Mouse (Mus musculus) C2C12 (cell line): ENCODE measurements around the gene Gpx1. TPM values are rescaled to one million over a fixed set of nuclear protein-coding genes. Genes with fewer than 3 reads are reported as not detected.

ENCODE experiments used
- H3K27me3 ChIP-seq: one replicate; pipeline ENCODE4 v1.6.1; 2011; ENCODE audit not compliant: control insufficient read depth, insufficient read depth, insufficient read length
- H3K36me3 ChIP-seq: one replicate; pipeline ENCODE4 v1.6.1; 2011; ENCODE audit not compliant: control insufficient read depth, insufficient read depth
- H3K4me3 ChIP-seq: one replicate; pipeline ENCODE4 v1.5.1; 2011; ENCODE audit warnings: mild to moderate bottlenecking, control low read depth; ENCODE audit not compliant: poor library complexity, insufficient read depth, severe bottlenecking
- H3K79me2 ChIP-seq: one replicate; pipeline ENCODE4 v1.6.1; 2011; ENCODE audit not compliant: control insufficient read depth, insufficient read depth
- H3K79me3 ChIP-seq: one replicate; pipeline ENCODE4 v1.6.1; 2011; ENCODE audit warnings: low read depth, control low read depth
- H3ac ChIP-seq: one replicate; pipeline ENCODE3; 2011; ENCODE audit warnings: low read depth; ENCODE audit not compliant: control insufficient read depth, insufficient read length
- CEBPB ChIP-seq: IDR thresholded peaks from one replicate; pipeline ENCODE4 v1.6.1; 2011; ENCODE audit warnings: low read depth, mild to moderate bottlenecking, control low read depth, moderate library complexity
- CTCF ChIP-seq: IDR thresholded peaks from one replicate; pipeline ENCODE4 v1.5.1; 2011; ENCODE audit not compliant: control insufficient read depth, insufficient read depth, insufficient read length
- FOSL1 ChIP-seq: IDR thresholded peaks from one replicate; pipeline ENCODE4 v1.8.0; 2011; ENCODE audit warnings: mild to moderate bottlenecking, low read length; ENCODE audit not compliant: poor library complexity, insufficient read depth, severe bottlenecking
- MAX ChIP-seq: IDR thresholded peaks from one replicate; pipeline ENCODE4 v1.6.1; 2011; ENCODE audit warnings: mild to moderate bottlenecking, control low read depth
- MYOD1 ChIP-seq: IDR thresholded peaks from one replicate; pipeline ENCODE4 v1.6.1; 2011; ENCODE audit warnings: low read depth; ENCODE audit not compliant: control insufficient read depth, insufficient read length
- MYOG ChIP-seq: IDR thresholded peaks from one replicate; pipeline ENCODE4 v1.6.1; 2011; ENCODE audit not compliant: control insufficient read depth, insufficient read length; ENCODE audit errors: extremely low read depth
- USF1 ChIP-seq: IDR thresholded peaks from one replicate; pipeline ENCODE4 v1.6.1; 2011; ENCODE audit warnings: low read depth, mild to moderate bottlenecking, control low read depth, moderate library complexity
- polyA plus RNA-seq: library from polyadenylated mRNA; unstranded; fragments of >200 nt; fragmentation: generic; extraction: Trizol; gene quantifications from one replicate; pipeline ENCODE4 v1.2.1, GENCODE M21; 2012; ENCODE audit warnings: missing spikeins

Gene Gpx1
- polyA plus RNA-seq, 1 experiment: 667 TPM

DNA sequence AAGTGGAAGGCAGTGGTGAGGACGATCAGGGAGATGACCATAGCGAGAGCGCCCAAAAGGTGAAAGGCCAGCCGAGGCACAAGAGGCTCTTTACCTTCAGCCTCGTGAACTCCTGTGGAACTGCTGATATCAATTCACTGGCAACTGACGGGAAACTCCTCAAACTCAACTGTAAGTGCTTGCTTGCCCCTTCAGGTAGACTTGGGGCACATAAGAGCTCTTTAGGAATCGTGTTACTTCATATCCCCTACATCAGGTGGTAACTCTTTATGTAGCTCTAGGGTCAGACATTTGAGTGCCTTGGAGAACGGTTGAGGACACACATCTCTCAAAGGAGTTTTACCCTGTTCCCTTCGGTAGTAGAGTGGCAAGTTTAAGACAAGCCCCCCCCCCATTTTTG is 42.7 kb downstream of the Gpx1 start:
- Histone ChIP-seq H3K4me3 (no peak overlapping the region), H3ac (no peak overlapping the region), H3K36me3 (peaks cover 68% of the 10 kb centered on the region), H3K79me2 (no peaks in the 10 kb centered on the region), H3K27me3 (no peaks in the 10 kb centered on the region), H3K79me3 (no peaks in the 10 kb centered on the region)
- TF ChIP-seq FOSL1 (no peak), USF1 (no peak), MYOD1 (no peak), MYOG (no peak), CEBPB (no peak), MAX (no peak), CTCF (no peak)

DNA sequence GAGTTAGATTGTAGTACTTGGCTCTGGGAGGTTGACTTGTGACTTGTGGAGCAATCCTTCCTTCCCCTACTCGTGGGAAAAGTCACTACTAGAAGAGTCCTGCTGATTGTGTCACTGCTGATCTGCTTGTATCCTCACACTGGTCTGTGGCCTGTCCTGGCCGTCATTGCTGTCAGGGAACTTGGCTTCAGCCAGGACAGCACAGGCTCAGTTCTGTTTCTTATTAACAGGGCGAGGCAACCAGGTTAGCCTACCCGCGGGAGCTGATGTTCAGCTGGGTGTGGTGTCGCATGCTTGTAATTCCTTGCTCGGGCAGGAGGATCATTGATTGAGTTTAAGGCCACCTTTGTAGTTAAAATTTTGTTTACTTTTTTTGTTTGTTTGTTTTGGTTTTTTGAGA is 46.3 kb downstream of the Gpx1 start:
- H3K27me3 ChIP-seq: no peaks in the 10 kb centered on the region
- H3ac ChIP-seq: no peak overlapping the region
- no peaks in the 10 kb centered on the region for H3K79me2 ChIP-seq
- TF ChIP-seq CTCF (no peak), CEBPB (no peak), USF1 (no peak), MAX (no peak), MYOD1 (no peak), FOSL1 (no peak), MYOG (no peak)
- H3K4me3 ChIP-seq: no peak overlapping the region
- H3K79me3 ChIP-seq: no peaks in the 10 kb centered on the region
- H3K36me3 ChIP-seq: peaks cover 78% of the 10 kb centered on the region

DNA sequence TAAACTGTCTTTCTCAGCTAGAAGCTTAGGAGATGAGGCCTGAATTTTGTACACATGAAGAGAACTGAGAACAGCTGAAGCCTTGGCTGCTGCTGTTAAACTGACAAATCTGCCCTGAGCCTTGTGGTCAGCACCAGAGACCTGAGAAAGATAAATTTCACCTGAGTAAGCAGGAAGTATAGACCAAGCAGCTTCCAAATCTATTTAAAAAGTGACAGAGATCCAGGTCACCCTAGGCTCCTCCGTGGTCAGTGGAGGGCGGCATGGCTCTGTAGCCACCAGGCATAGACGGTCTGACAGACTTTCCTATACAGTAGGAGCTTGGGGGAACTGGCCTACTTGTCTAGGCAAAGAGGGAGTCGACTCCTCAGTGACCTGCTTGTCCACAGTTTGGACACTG is 48.1 kb downstream of the Gpx1 start:
- H3ac ChIP-seq: no peak overlapping the region
- TF ChIP-seq MAX (no peak), MYOG (no peak), USF1 (no peak)
- peaks cover 67% of the 10 kb centered on the region for H3K36me3 ChIP-seq
- no peaks in the 10 kb centered on the region for H3K27me3 ChIP-seq
- H3K79me3 ChIP-seq: no peaks in the 10 kb centered on the region
- H3K4me3 ChIP-seq: no peak overlapping the region
- H3K79me2 ChIP-seq: no peaks in the 10 kb centered on the region

DNA sequence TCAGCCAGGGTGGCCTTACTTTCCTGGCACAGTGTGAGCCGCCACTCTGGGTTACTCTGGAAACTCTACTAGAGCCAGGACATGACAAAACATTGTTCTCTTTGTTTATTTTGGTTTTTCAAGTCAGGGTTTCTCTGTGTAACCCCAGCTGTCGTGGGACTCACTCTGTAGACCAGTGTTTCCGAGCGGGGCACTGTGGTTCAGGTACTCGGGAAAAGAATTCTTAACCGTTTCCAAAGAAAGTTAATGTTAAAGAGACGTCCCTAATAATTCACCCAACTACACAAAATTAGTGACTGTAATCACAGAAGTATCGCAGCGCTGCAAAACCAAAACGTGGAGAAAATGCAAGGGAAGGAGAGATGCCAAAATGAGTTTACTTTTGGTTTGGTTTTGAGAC is 49.9 kb downstream of the Gpx1 start:
- Histone ChIP-seq H3K27me3 (no peaks in the 10 kb centered on the region), H3K36me3 (peaks cover 66% of the 10 kb centered on the region), H3K79me2 (no peaks in the 10 kb centered on the region), H3ac (no peak overlapping the region), H3K79me3 (no peaks in the 10 kb centered on the region), H3K4me3 (no peak overlapping the region)
- TF ChIP-seq USF1 (no peak), MYOG (no peak), MYOD1 (no peak), FOSL1 (no peak), CEBPB (no peak), MAX (no peak), CTCF (no peak)

DNA sequence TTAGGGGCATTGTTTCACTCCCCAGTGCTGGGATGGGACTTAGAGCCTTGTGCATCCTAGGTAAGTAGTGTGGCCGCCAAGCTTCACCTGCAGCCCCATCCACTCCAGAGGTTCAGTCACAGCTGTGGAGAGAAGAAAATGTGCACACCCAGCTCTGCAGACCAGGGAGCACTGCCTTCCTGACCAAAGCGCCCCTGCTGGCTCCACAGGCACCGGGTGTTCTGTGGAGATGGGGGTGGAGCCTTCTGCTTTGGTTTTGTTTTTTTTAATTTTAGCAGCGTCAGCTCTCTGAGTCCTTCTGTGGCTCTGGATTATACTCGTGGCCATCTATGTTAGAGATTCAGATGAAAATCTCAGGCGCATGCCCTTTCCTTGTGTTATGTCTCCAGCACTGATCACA is 50.5 kb downstream of the Gpx1 start:
- peaks cover 61% of the 10 kb centered on the region for H3K36me3 ChIP-seq
- no peak overlapping the region for H3K4me3 ChIP-seq
- no peaks in the 10 kb centered on the region for H3K27me3 ChIP-seq
- H3K79me2 ChIP-seq: no peaks in the 10 kb centered on the region
- TF ChIP-seq MYOD1: no peak
- no peak for TF ChIP-seq USF1
- H3K79me3 ChIP-seq: no peaks in the 10 kb centered on the region
- no peak overlapping the region for H3ac ChIP-seq

Other genes starting within 250 kb of the Gpx1 start
- 49.1 TPM for gene Apeh, start 244.3 kb upstream of the Gpx1 start, polyA plus RNA-seq
- gene Bsn, start 148.5 kb upstream of the Gpx1 start, polyA plus RNA-seq: 0.85 TPM
- 42.3 TPM for gene Dag1, start 74.9 kb upstream of the Gpx1 start, polyA plus RNA-seq
- gene Nicn1, start 48.5 kb upstream of the Gpx1 start, polyA plus RNA-seq: 24.6 TPM
- gene Amt, start 42.0 kb upstream of the Gpx1 start, polyA plus RNA-seq: 0.71 TPM
- gene Rhoa, start 32.8 kb upstream of the Gpx1 start, polyA plus RNA-seq: 300 TPM
- 13.7 TPM for gene Tcta, start 32.7 kb upstream of the Gpx1 start, polyA plus RNA-seq
- 82.3 TPM for gene Usp4, start 8.9 kb downstream of the Gpx1 start, polyA plus RNA-seq
- 0.16 TPM for gene 1700102P08Rik, start 53.9 kb downstream of the Gpx1 start, polyA plus RNA-seq
- not detected for gene Ccdc36, start 89.6 kb downstream of the Gpx1 start, polyA plus RNA-seq
- gene BC048562, start 97.6 kb downstream of the Gpx1 start, polyA plus RNA-seq: not detected
- gene Ccdc71, start 121.6 kb downstream of the Gpx1 start, polyA plus RNA-seq: 35.2 TPM
- 1.4 TPM for gene Klhdc8b, start 122.7 kb downstream of the Gpx1 start, polyA plus RNA-seq
- gene Lamb2, start 140.8 kb downstream of the Gpx1 start, polyA plus RNA-seq: 36.3 TPM
- 70.8 TPM for gene Usp19, start 151.7 kb downstream of the Gpx1 start, polyA plus RNA-seq
- gene Qars, start 168.8 kb downstream of the Gpx1 start, polyA plus RNA-seq: 203 TPM
- gene Qrich1, start 177.9 kb downstream of the Gpx1 start, polyA plus RNA-seq: 58.2 TPM
- 332 TPM for gene Impdh2, start 221.4 kb downstream of the Gpx1 start, polyA plus RNA-seq
- gene Ndufaf3, start 228.5 kb downstream of the Gpx1 start, polyA plus RNA-seq: 6.8 TPM
- 56.1 TPM for gene Dalrd3, start 231.0 kb downstream of the Gpx1 start, polyA plus RNA-seq
- 52.9 TPM for gene Wdr6, start 239.8 kb downstream of the Gpx1 start, polyA plus RNA-seq